Comparison of ENCODE assay signal across 6 mouse cellular contexts in the genomic region with DNA sequence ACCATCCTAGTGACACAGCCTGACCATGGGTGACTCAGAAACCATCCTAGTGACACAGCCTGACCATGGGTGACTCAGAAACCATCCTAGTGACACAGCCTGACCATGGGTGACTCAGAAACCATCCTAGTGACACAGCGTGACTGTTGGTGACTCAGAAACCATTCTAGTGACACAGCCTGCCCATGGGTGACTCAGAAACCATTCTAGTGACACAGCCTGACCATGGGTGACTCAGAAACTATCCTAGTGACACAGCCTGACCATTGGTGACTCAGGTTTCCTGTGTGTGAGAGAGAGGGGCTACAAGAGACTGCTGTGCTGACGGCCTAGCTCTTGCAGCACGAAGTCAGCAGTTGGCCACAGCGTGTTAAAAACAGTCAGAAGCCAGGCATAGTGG. TPM values are rescaled to one million over a fixed set of nuclear protein-coding genes. Genes with fewer than 3 reads are reported as not detected.
DNase-seq lines count a peak whose midpoint lies in the region; ATAC-seq and TF ChIP-seq lines count a peak whose summit lies in the region.
"Not testable (repeated sequence)": the region's sequence is repeated elsewhere in the genome, so short reads cannot be mapped to it uniquely, and the experiment has no call there.

No protein-coding gene starts in this region.

- not testable (repeated sequence) for H3K9me3 ChIP-seq in CH12.LX (replicated peaks; ENCODE audit: low read length); lung, postnatal 0 days (ENCODE audit: low read length)

- peak; percentile 80 for DNase-seq in CH12.LX (ENCODE audit: extremely low read depth)
- peak; percentile 18 for DNase-seq in adrenal gland, postnatal 14 days
- peak; percentile 60 for DNase-seq in c-Kit-positive CD71-negative TER-119-negative erythroid progenitor cells, embryonic 14.5 days (ENCODE audit: low read depth)
- peak; percentile 27 for DNase-seq in lung, postnatal 0 days (ENCODE audit: low spot score)
- peak; percentile 63 to 78 for DNase-seq in natural killer cell, adult 2 months (ENCODE audit: low spot score in 2 of 2)

- in situ Hi-C loops in CH12.LX (cut with MboI; ENCODE audit: low pct_ligation_motif_present, low pct_unique_long_range_greater_than_20kb, low sequenced_read_pairs): not testable (repeated sequence)

- not testable (repeated sequence) for TF ChIP-seq RAD21 in CH12.LX (IDR thresholded peaks at IDR 0.05; ENCODE audit: low read depth, low read length)

- not testable (repeated sequence) for ATAC-seq in lung, postnatal 0 days

- H3K9ac ChIP-seq in CH12.LX (ENCODE audit: insufficient read depth, low read depth); lung, postnatal 0 days (replicated peaks; ENCODE audit: low read depth): not testable (repeated sequence)

- H3K36me3 ChIP-seq in C2C12 (ENCODE audit: control insufficient read depth, insufficient read depth); CH12.LX (replicated peaks in 1 of 2; ENCODE audit: control insufficient read depth in 1 of 2, insufficient read depth in 1 of 2, low read length in 1 of 2): not testable (repeated sequence)
- peaks cover 15% of the 10 kb centered on the region; the same call in 1 of the 2 replicates for H3K36me3 ChIP-seq in lung, postnatal 0 days (ENCODE audit: insufficient read depth, low read length)

- H3K4me3 ChIP-seq in C2C12 (ENCODE audit: insufficient read depth, poor library complexity, severe bottlenecking); CH12.LX (replicated peaks in 1 of 3; ENCODE audit: low read depth in 2 of 3, low read length in 2 of 3, poor library complexity in 1 of 3); lung, postnatal 0 days (ENCODE audit: low read depth, low read length): not testable (repeated sequence)

- not testable (repeated sequence) for TF ChIP-seq EP300 in CH12.LX (IDR thresholded peaks at IDR 0.05; ENCODE audit: low read length); lung, postnatal 0 days (IDR thresholded peaks at IDR 0.05)

- dilution Hi-C loops in CH12.LX (cut with MboI; ENCODE audit: extremely low pct_ligation_motif_present, extremely low pct_unique_long_range_greater_than_20kb, low sequenced_read_pairs): not testable (repeated sequence)

- H3K27me3 ChIP-seq in C2C12 (ENCODE audit: control insufficient read depth, insufficient read depth, insufficient read length); CH12.LX (replicated peaks); lung, postnatal 0 days (replicated peaks; ENCODE audit: insufficient read depth, low read length): not testable (repeated sequence)

- not testable (repeated sequence) for H3ac ChIP-seq in C2C12 (ENCODE audit: control insufficient read depth, insufficient read length, low read depth)

- not testable (repeated sequence) for TF ChIP-seq POLR2A in CH12.LX (IDR thresholded peaks at IDR 0.05; ENCODE audit: low read depth, low read length)

- H3K79me2 ChIP-seq in C2C12 (ENCODE audit: control insufficient read depth, insufficient read depth); CH12.LX (replicated peaks; ENCODE audit: control insufficient read depth, extremely low read depth, insufficient read depth, poor library complexity, severe bottlenecking): not testable (repeated sequence)

- WGBS in lung, postnatal 0 days: 75% methylated on average over 4 of the region's 4 CpGs

- TF ChIP-seq CTCF in C2C12 (IDR thresholded peaks at IDR 0.05; ENCODE audit: control insufficient read depth, insufficient read depth, insufficient read length); CH12.LX (conservative IDR thresholded peaks at IDR 0.05 in 1 of 2, IDR thresholded peaks at IDR 0.05 in 1 of 2; ENCODE audit: low read depth in 2 of 2, low read length in 2 of 2); lung, postnatal 0 days (IDR thresholded peaks at IDR 0.05): not testable (repeated sequence)

- H3K27ac ChIP-seq in CH12.LX (ENCODE audit: insufficient read depth, low read depth); lung, postnatal 0 days (ENCODE audit: low read length): not testable (repeated sequence)

- H3K79me3 ChIP-seq in C2C12 (ENCODE audit: low read depth): not testable (repeated sequence)

- peaks cover 14 to 47% of the 10 kb centered on the region in 2 experiments for H3K4me1 ChIP-seq in CH12.LX (ENCODE audit: control insufficient read depth in 1 of 2, insufficient read depth in 2 of 2)
- H3K4me1 ChIP-seq in lung, postnatal 0 days (ENCODE audit: insufficient read depth, low read depth, low read length): not testable (repeated sequence)

- not testable (repeated sequence) for H3K4me2 ChIP-seq in CH12.LX (ENCODE audit: insufficient read depth, low read depth, poor library complexity, severe bottlenecking); lung, postnatal 0 days (replicated peaks; ENCODE audit: low read depth, low read length)

TF ChIP-seq in C2C12, 6 proteins besides CTCF, POLR2A, EP300 and RAD21:
- TF ChIP-seq FOSL1 (IDR thresholded peaks at IDR 0.05; ENCODE audit: insufficient read depth, low read length, poor library complexity, severe bottlenecking): peak; percentile 21

TF ChIP-seq in CH12.LX, 34 proteins besides CTCF, POLR2A, EP300 and RAD21:
- peak; percentile 70 for TF ChIP-seq ETS1 (conservative IDR thresholded peaks at IDR 0.05; ENCODE audit: low read depth, low read length)
TF ChIP-seq in CH12.LX: peak in this region for 1; not testable (repeated sequence) for 33.

RNA-seq across cellular contexts. Expression of gene Morc3, which starts 53.5 kb away (rescaled TPM):
- polyA plus RNA-seq in C2C12 (2012; fragmentation: generic; extraction: Trizol) (8.0 TPM), CH12.LX (2012; ENCODE audit: insufficient read length, low read depth) (17.3 and 17.8 TPM in 2 replicates)
- total RNA-seq in CH12.LX (2012; rRNA removed) (25.4 and 25.5 TPM in 2 replicates), CH12.LX (2014; rRNA removed) (45.6 and 53.2 TPM in 2 replicates)
- 33.6 and 43.6 TPM in 2 replicates for total RNA-seq in adrenal gland, postnatal 14 days (2021)
- 20.8 and 26.5 TPM in 2 replicates for polyA plus RNA-seq in lung, postnatal 0 days (2015; fragmentation: Nextera tagmentation; extraction: Ambion mirVana)

Comparison
In these comparisons a context has a peak if more than half of its experiments do, and no peak if none do; other contexts are left out.
1. DNase-seq: peak in every context shown above with its lines; median percentile 80 in CH12.LX; 70 in natural killer cell, adult 2 months; 60 in c-Kit-positive CD71-negative TER-119-negative erythroid progenitor cells, embryonic 14.5 days; 27 in lung, postnatal 0 days; 18 in adrenal gland, postnatal 14 days.